Mouse (Mus musculus) embryonic facial prominence, embryonic 12.5 days (tissue): ENCODE measurements around the gene Limd2. TPM values are rescaled to one million over a fixed set of nuclear protein-coding genes. Genes with fewer than 3 reads are reported as not detected.

Source experiments
- ATAC-seq: fragments of 200-750 bp; cut with Nextera tagmentation; 2 replicates; pipeline ENCODE4 v1.8.0; 2017; ENCODE audit not compliant: insufficient number of reproducible peaks, insufficient read depth, low FRiP score, low TSS enrichment
- H3K27ac ChIP-seq: fragments of 300-500 bp; sonication (generic); 2 replicates; pipeline ENCODE4 v1.5.1; 2016; ENCODE audit warnings: mild to moderate bottlenecking
- H3K27me3 ChIP-seq: fragments of 300-500 bp; sonication (generic); 2 replicates; pipeline ENCODE4 v1.6.1; 2016; ENCODE audit warnings: mild to moderate bottlenecking, moderate library complexity
- H3K36me3 ChIP-seq: fragments of 300-500 bp; sonication (generic); 2 replicates; pipeline ENCODE4 v1.6.1; 2016; ENCODE audit warnings: mild to moderate bottlenecking
- H3K4me1 ChIP-seq: fragments of 300-500 bp; sonication (generic); 2 replicates; pipeline ENCODE4 v1.6.1; 2016
- H3K4me2 ChIP-seq: fragments of 300-500 bp; sonication (generic); replicated peaks from 2 replicates; pipeline ENCODE4 v1.6.1; 2016; ENCODE audit warnings: mild to moderate bottlenecking, moderate library complexity
- H3K4me3 ChIP-seq: fragments of 300-500 bp; sonication (generic); 2 replicates; pipeline ENCODE4 v1.5.1; 2016; ENCODE audit warnings: mild to moderate bottlenecking
- H3K9ac ChIP-seq: fragments of 300-500 bp; sonication (generic); 2 replicates; pipeline ENCODE4 v1.6.1; 2016; ENCODE audit warnings: mild to moderate bottlenecking, moderate library complexity
- H3K9me3 ChIP-seq: fragments of 300-500 bp; sonication (generic); 2 replicates; pipeline ENCODE4 v1.6.1; 2016; ENCODE audit warnings: mild to moderate bottlenecking, moderate library complexity
- WGBS: fragments of 180-500 bp; shearing (Covaris S2); methylation state at CpG from one replicate; pipeline ENCODE4 v1.1.7; 2016; 5-methylcytosine and 5-hydroxymethylcytosine counted together
- polyA plus RNA-seq: library from polyadenylated mRNA; unstranded; fragments of >200 nt; fragmentation: Nextera tagmentation; extraction: Ambion mirVana; gene quantifications from 2 replicates; pipeline ENCODE4 v1.2.1, GENCODE M21; 2016

Limd2 gene
- polyA plus RNA-seq, 1 experiment from 2014 or later, result 467 TPM

GRCm38 (mm10) chr11:106170807-106171206, 10.1 kb upstream of the Limd2 start:
- ATAC-seq, result no peak
- no peaks in the 10 kb centered on the region for H3K4me1 ChIP-seq
- no peaks in the 10 kb centered on the region for H3K27me3 ChIP-seq
- no peaks in the 10 kb centered on the region for H3K9me3 ChIP-seq
- H3K4me2 ChIP-seq, result no peak overlapping the region
- no peak overlapping the region for H3K9ac ChIP-seq
- WGBS, result 79% methylated on average over 7 of the region's 7 CpGs
- H3K4me3 ChIP-seq, result no peak overlapping the region
- no peak overlapping the region for H3K27ac ChIP-seq
- H3K36me3 ChIP-seq, result peaks cover 33% of the 10 kb centered on the region

GRCm38 (mm10) chr11:106167435-106167834, 6.8 kb upstream of the Limd2 start:
- Histone ChIP-seq H3K9ac (no peak overlapping the region), H3K4me2 (no peak overlapping the region), H3K27me3 (no peaks in the 10 kb centered on the region), H3K4me1 (no peaks in the 10 kb centered on the region), H3K36me3 (peaks cover 64% of the 10 kb centered on the region), H3K4me3 (no peak overlapping the region), H3K27ac (no peak overlapping the region), H3K9me3 (no peaks in the 10 kb centered on the region)
- ATAC-seq, result no peak
- WGBS, result 77% methylated on average over 5 of the region's 5 CpGs

GRCm38 (mm10) chr11:106164601-106165180, 4.0 kb upstream of the Limd2 start:
- H3K36me3 ChIP-seq, result peaks cover 52% of the 10 kb centered on the region
- H3K27me3 ChIP-seq, result no peaks in the 10 kb centered on the region
- H3K4me1 ChIP-seq, result peaks cover 16% of the 10 kb centered on the region
- H3K4me3 ChIP-seq, result no peak overlapping the region
- no peak overlapping the region for H3K4me2 ChIP-seq
- no peaks in the 10 kb centered on the region for H3K9me3 ChIP-seq
- H3K9ac ChIP-seq, result 0 out of 2 replicates have a peak overlapping the region, but pooled peaks have one; percentile 4
- no peak for ATAC-seq
- H3K27ac ChIP-seq, result no peak overlapping the region
- WGBS, result 92% methylated on average over 16 of the region's 16 CpGs

- 74% methylated on average over 4 of the region's 4 CpGs for WGBS
- no peak overlapping the region for H3K27ac ChIP-seq
These were observed 2.9 kb upstream of the Limd2 start for GRCm38 (mm10) chr11:106163546-106163945.

GRCm38 (mm10) chr11:106162237-106162636, 1.6 kb upstream of the Limd2 start:
- no peaks in the 10 kb centered on the region for H3K9me3 ChIP-seq
- H3K4me1 ChIP-seq, result peaks cover 29% of the 10 kb centered on the region
- H3K4me3 ChIP-seq, result no peak overlapping the region
- no peaks in the 10 kb centered on the region for H3K27me3 ChIP-seq
- peaks cover 60% of the 10 kb centered on the region for H3K36me3 ChIP-seq
- 0 out of 2 replicates have a peak overlapping the region, but pooled peaks have one; percentile 99 for H3K27ac ChIP-seq
- ATAC-seq, result no peak
- 74% methylated on average over 2 of the region's 2 CpGs for WGBS
- H3K4me2 ChIP-seq, result no peak overlapping the region
- H3K9ac ChIP-seq, result no peak overlapping the region

More at GRCm38 (mm10) chr11:106163546-106163945, 2.9 kb upstream of the Limd2 start:
- Histone ChIP-seq H3K4me1 (peaks cover 22% of the 10 kb centered on the region), H3K9ac (no peak overlapping the region), H3K27me3 (no peaks in the 10 kb centered on the region), H3K36me3 (peaks cover 58% of the 10 kb centered on the region), H3K9me3 (no peaks in the 10 kb centered on the region), H3K4me2 (no peak overlapping the region), H3K4me3 (no peak overlapping the region)
- no peak for ATAC-seq

- H3K4me2 ChIP-seq, result peak overlapping the region; percentile 92
- H3K4me3 ChIP-seq, result peak overlapping the region; percentile 87
- H3K9me3 ChIP-seq, result no peaks in the 10 kb centered on the region
- peak overlapping the region; percentile 99 for H3K27ac ChIP-seq
- peaks cover 41% of the 10 kb centered on the region for H3K4me1 ChIP-seq
- peak overlapping the region; percentile 98 for H3K9ac ChIP-seq
- ATAC-seq, result peak; percentile 57
- WGBS, result 1% methylated on average over 49 of the region's 106 CpGs
- H3K36me3 ChIP-seq, result peaks cover 63% of the 10 kb centered on the region
- H3K27me3 ChIP-seq, result no peaks in the 10 kb centered on the region
These were observed 479 bp downstream of the Limd2 start for GRCm38 (mm10) chr11:106159921-106160840.

GRCm38 (mm10) chr11:106159216-106159920, 1.3 kb downstream of the Limd2 start:
- Histone ChIP-seq H3K27me3 (no peaks in the 10 kb centered on the region), H3K36me3 (peaks cover 61% of the 10 kb centered on the region), H3K9ac (peak overlapping the region; percentile 98), H3K4me1 (peaks cover 41% of the 10 kb centered on the region), H3K27ac (peak overlapping the region; percentile 99), H3K9me3 (no peaks in the 10 kb centered on the region), H3K4me2 (peak overlapping the region; percentile 92), H3K4me3 (peak overlapping the region; percentile 87)
- under 1% methylated on average over 22 of the region's 25 CpGs for WGBS
- peak; percentile 53 for ATAC-seq

- peak overlapping the region; percentile 99 for H3K27ac ChIP-seq
- H3K9me3 ChIP-seq, result no peaks in the 10 kb centered on the region
- H3K4me3 ChIP-seq, result peak overlapping the region; percentile 87
- H3K9ac ChIP-seq, result peak overlapping the region; percentile 98
- 28% methylated on average over 9 of the region's 9 CpGs for WGBS
- no peaks in the 10 kb centered on the region for H3K27me3 ChIP-seq
- ATAC-seq, result peak; percentile 16; the same call in 1 of the 2 replicates
- peaks cover 41% of the 10 kb centered on the region for H3K4me1 ChIP-seq
- H3K36me3 ChIP-seq, result peaks cover 61% of the 10 kb centered on the region
- H3K4me2 ChIP-seq, result peak overlapping the region; percentile 92
These were observed 1.8 kb downstream of the Limd2 start for GRCm38 (mm10) chr11:106158930-106159215.

GRCm38 (mm10) chr11:106158081-106158929, 2.4 kb downstream of the Limd2 start:
- Histone ChIP-seq H3K4me3 (peak overlapping the region; percentile 87), H3K9me3 (no peaks in the 10 kb centered on the region), H3K27ac (peak overlapping the region; percentile 99), H3K4me2 (peak overlapping the region; percentile 92), H3K9ac (peak overlapping the region; percentile 98), H3K27me3 (no peaks in the 10 kb centered on the region), H3K4me1 (peaks cover 41% of the 10 kb centered on the region), H3K36me3 (peaks cover 57% of the 10 kb centered on the region)
- 60% methylated on average over 14 of the region's 14 CpGs for WGBS
- ATAC-seq, result no peak

- H3K36me3 ChIP-seq, result peaks cover 60% of the 10 kb centered on the region
- no peak for ATAC-seq
- peaks cover 40% of the 10 kb centered on the region for H3K4me1 ChIP-seq
- H3K27ac ChIP-seq, result no peak overlapping the region
- H3K4me3 ChIP-seq, result no peak overlapping the region
- no peaks in the 10 kb centered on the region for H3K9me3 ChIP-seq
- H3K9ac ChIP-seq, result no peak overlapping the region
- H3K4me2 ChIP-seq, result no peak overlapping the region
- 88% methylated on average over 7 of the region's 7 CpGs for WGBS
- H3K27me3 ChIP-seq, result no peaks in the 10 kb centered on the region
These were observed 3.5 kb downstream of the Limd2 start for GRCm38 (mm10) chr11:106157154-106157553.

GRCm38 (mm10) chr11:106156257-106156656, 4.4 kb downstream of the Limd2 start:
- Histone ChIP-seq H3K4me2 (no peak overlapping the region), H3K9me3 (no peaks in the 10 kb centered on the region), H3K9ac (no peak overlapping the region), H3K27ac (no peak overlapping the region), H3K4me3 (no peak overlapping the region), H3K27me3 (no peaks in the 10 kb centered on the region), H3K4me1 (peaks cover 31% of the 10 kb centered on the region), H3K36me3 (peaks cover 69% of the 10 kb centered on the region)
- WGBS, result 90% methylated on average over 1 of the region's 1 CpGs
- ATAC-seq, result no peak
